Comparison of ENCODE assay signal across 8 mouse cellular contexts in the genomic region with DNA sequence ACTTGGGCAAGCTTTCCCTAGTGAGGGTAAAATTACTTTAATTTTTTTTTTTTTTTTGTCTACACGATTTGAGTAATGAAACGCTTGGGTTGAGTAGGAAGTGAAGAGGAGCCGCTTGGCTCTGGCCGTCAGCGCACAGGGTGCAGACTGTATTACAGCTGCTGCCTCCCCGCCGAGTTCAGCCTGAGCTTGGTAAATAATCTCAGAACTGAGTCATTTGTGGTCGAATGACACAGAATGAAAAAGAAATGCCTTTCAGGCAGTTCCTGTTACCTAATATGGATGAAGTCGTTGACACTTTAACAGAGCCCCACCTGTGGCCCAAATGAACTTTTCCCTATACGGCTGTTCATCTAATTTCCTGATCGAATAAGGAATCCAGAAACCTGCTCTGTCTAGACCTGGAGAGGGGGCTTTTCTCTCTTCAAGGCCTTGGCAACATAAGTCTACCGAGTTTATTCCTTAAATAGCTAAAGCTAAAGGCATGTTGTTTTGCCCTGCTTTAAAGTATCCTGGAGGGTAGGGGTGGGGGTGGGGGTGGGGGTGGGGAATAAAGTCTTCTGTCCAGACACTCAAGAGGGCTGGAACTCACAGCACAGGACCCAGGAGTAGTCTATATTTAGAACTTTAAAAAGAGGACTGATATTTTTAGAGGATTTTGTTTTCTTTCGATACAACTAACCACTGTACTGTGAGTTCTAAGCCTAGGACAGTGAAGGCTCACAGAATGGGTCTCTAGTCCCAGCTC. TPM values are rescaled to one million over a fixed set of nuclear protein-coding genes. Genes with fewer than 3 reads are reported as not detected.
A peak's percentile ranks its signal among the peaks of the same experiment; 100 is the strongest.
DNase-seq lines count a peak whose midpoint lies in the region; ATAC-seq and TF ChIP-seq lines count a peak whose summit lies in the region.

No protein-coding gene starts in this region.

- H3K27ac ChIP-seq in midbrain, postnatal 0 days (ENCODE audit: low read depth, low read length), result peak overlapping the region; percentile 6; the same call in 1 of the 2 replicates
- H3K27ac ChIP-seq in midbrain, embryonic 11.5 days (ENCODE audit: low read depth, low read length), result no peak overlapping the region
- H3K27ac ChIP-seq in heart, embryonic 14.5 days (replicated peaks in 1 of 2; ENCODE audit: control insufficient read depth in 1 of 2, insufficient read depth in 1 of 2, low read depth in 2 of 2, low read length in 2 of 2), result peak overlapping the region; percentile 58
- H3K27ac ChIP-seq in forebrain, embryonic 13.5 days, result no peak overlapping the region
- H3K27ac ChIP-seq in hindbrain, embryonic 10.5 days, result no peak overlapping the region

- no peaks in the 10 kb centered on the region for H3K27me3 ChIP-seq in midbrain, postnatal 0 days (ENCODE audit: insufficient read depth, low read length)
- H3K27me3 ChIP-seq in midbrain, embryonic 11.5 days (ENCODE audit: control insufficient read depth, insufficient read depth, low read length), result no peaks in the 10 kb centered on the region
- no peaks in the 10 kb centered on the region for H3K27me3 ChIP-seq in heart, embryonic 14.5 days (ENCODE audit: control insufficient read depth, insufficient read depth, low read length)
- no peaks in the 10 kb centered on the region for H3K27me3 ChIP-seq in forebrain, embryonic 13.5 days
- no peaks in the 10 kb centered on the region for H3K27me3 ChIP-seq in hindbrain, embryonic 10.5 days (ENCODE audit: insufficient read depth, poor library complexity, severe bottlenecking)

- no peak overlapping the region for H3K4me2 ChIP-seq in midbrain, postnatal 0 days (ENCODE audit: low read depth, low read length, poor library complexity, severe bottlenecking)
- H3K4me2 ChIP-seq in midbrain, embryonic 11.5 days, result no peak overlapping the region
- H3K4me2 ChIP-seq in heart, embryonic 14.5 days (ENCODE audit: low read length), result peak overlapping the region; percentile 39
- H3K4me2 ChIP-seq in forebrain, embryonic 13.5 days, result no peak overlapping the region

- H3K4me3 ChIP-seq in midbrain, postnatal 0 days (ENCODE audit: low read depth, low read length), result no peak overlapping the region
- no peak overlapping the region for H3K4me3 ChIP-seq in midbrain, embryonic 11.5 days (ENCODE audit: low read depth, low read length)
- no peak overlapping the region for H3K4me3 ChIP-seq in heart, embryonic 14.5 days (ENCODE audit: control insufficient read depth in 1 of 2, insufficient read depth in 1 of 2, low read depth in 1 of 2, low read length in 2 of 2)
- no peak overlapping the region for H3K4me3 ChIP-seq in forebrain, embryonic 13.5 days
- no peak overlapping the region for H3K4me3 ChIP-seq in hindbrain, embryonic 10.5 days

- WGBS in midbrain, postnatal 0 days, result 49% methylated on average over 13 of the region's 13 CpGs
- 55% methylated on average over 13 of the region's 13 CpGs for WGBS in midbrain, embryonic 11.5 days
- WGBS in heart, embryonic 14.5 days, result 21% methylated on average over 13 of the region's 13 CpGs
- whole genome bisulfite sequencing in forebrain, embryonic 13.5 days, result 57% methylated on average over 13 of the region's 13 CpGs
- WGBS in hindbrain, embryonic 10.5 days, result 57% methylated on average over 13 of the region's 13 CpGs

- no peak for TF ChIP-seq CTCF in midbrain, postnatal 0 days (IDR thresholded peaks at IDR 0.05)

- DNase-seq in midbrain, postnatal 0 days (ENCODE audit: low spot score), result no peak
- DNase-seq in midbrain, embryonic 11.5 days (ENCODE audit: low spot score, missing footprints), result no peak
- peak; percentile 61 for DNase-seq in adrenal gland, postnatal 25 days
- DNase-seq in layer of hippocampus, adult 9-10 months (ENCODE audit: low spot score), result peak; percentile 20
- no peak for DNase-seq in hindbrain, embryonic 10.5 days (ENCODE audit: low spot score)

- ATAC-seq in midbrain, postnatal 0 days (ENCODE audit: low FRiP score), result no peak
- ATAC-seq in midbrain, embryonic 11.5 days (ENCODE audit: low FRiP score), result no peak
- ATAC-seq in heart, embryonic 14.5 days (ENCODE audit: insufficient number of reproducible peaks, insufficient read depth, low FRiP score, low read depth), result 0 out of 2 replicates have a peak, but pooled peaks have one; percentile 29
- peak; percentile 88 for ATAC-seq in monocyte, adult 5-6 weeks (replicated peaks; ENCODE audit: insufficient number of reproducible peaks, low FRiP score, low TSS enrichment, poor library complexity, severe bottlenecking)
- no peak for ATAC-seq in forebrain, embryonic 13.5 days

- no peak overlapping the region for H3K9ac ChIP-seq in midbrain, postnatal 0 days (replicated peaks; ENCODE audit: low read length, poor library complexity, severe bottlenecking)
- H3K9ac ChIP-seq in midbrain, embryonic 11.5 days (ENCODE audit: low read length), result no peak overlapping the region
- no peak overlapping the region for H3K9ac ChIP-seq in heart, embryonic 14.5 days (ENCODE audit: low read length)
- H3K9ac ChIP-seq in forebrain, embryonic 13.5 days, result no peak overlapping the region

- no peaks in the 10 kb centered on the region for H3K9me3 ChIP-seq in midbrain, postnatal 0 days (ENCODE audit: low read length)
- H3K9me3 ChIP-seq in midbrain, embryonic 11.5 days (ENCODE audit: control insufficient read depth, low read length), result no peaks in the 10 kb centered on the region
- H3K9me3 ChIP-seq in heart, embryonic 14.5 days (ENCODE audit: control insufficient read depth, low read length), result no peaks in the 10 kb centered on the region
- no peaks in the 10 kb centered on the region for H3K9me3 ChIP-seq in forebrain, embryonic 13.5 days (replicated peaks)
- H3K9me3 ChIP-seq in hindbrain, embryonic 10.5 days, result no peaks in the 10 kb centered on the region

- 0 out of 2 replicates have a peak, but pooled peaks cover 8% of the 10 kb centered on the region for H3K4me1 ChIP-seq in midbrain, postnatal 0 days (ENCODE audit: insufficient read depth, low read length)
- peaks cover 11% of the 10 kb centered on the region for H3K4me1 ChIP-seq in midbrain, embryonic 11.5 days (ENCODE audit: control insufficient read depth, insufficient read depth, low read length)
- peaks cover 8 to 17% of the 10 kb centered on the region in 2 experiments for H3K4me1 ChIP-seq in heart, embryonic 14.5 days (ENCODE audit: control insufficient read depth in 2 of 2, insufficient read depth in 2 of 2, low read length in 2 of 2)
- H3K4me1 ChIP-seq in forebrain, embryonic 13.5 days, result peaks cover 12% of the 10 kb centered on the region; the same call in 1 of the 2 replicates
- H3K4me1 ChIP-seq in hindbrain, embryonic 10.5 days (replicated peaks), result peaks cover 31% of the 10 kb centered on the region

- no peaks in the 10 kb centered on the region for H3K36me3 ChIP-seq in midbrain, postnatal 0 days (ENCODE audit: insufficient read depth, low read length)
- no peaks in the 10 kb centered on the region for H3K36me3 ChIP-seq in midbrain, embryonic 11.5 days (ENCODE audit: control insufficient read depth, insufficient read depth, low read length)
- no peaks in the 10 kb centered on the region for H3K36me3 ChIP-seq in heart, embryonic 14.5 days (ENCODE audit: control insufficient read depth, insufficient read depth, low read length)
- no peaks in the 10 kb centered on the region for H3K36me3 ChIP-seq in forebrain, embryonic 13.5 days (ENCODE audit: poor library complexity, severe bottlenecking)
- no peaks in the 10 kb centered on the region for H3K36me3 ChIP-seq in hindbrain, embryonic 10.5 days

RNA-seq across cellular contexts. Expression of gene Errfi1, which starts 54.8 kb away (rescaled TPM):
- 33.0 and 33.9 TPM in 2 replicates for total RNA-seq in midbrain, postnatal 0 days (2014; rRNA removed)
- polyA plus RNA-seq in midbrain, postnatal 0 days (2015; fragmentation: Nextera tagmentation; extraction: Ambion mirVana), result 20.3 and 21.0 TPM in 2 replicates
- polyA plus RNA-seq in midbrain, embryonic 11.5 days (2014; fragmentation: Nextera tagmentation; extraction: Ambion mirVana), result 29.5 and 29.7 TPM in 2 replicates
- total RNA-seq in adrenal gland, postnatal 25 days (2021), result 23.4 and 32.5 TPM in 2 replicates
- polyA plus RNA-seq in heart, embryonic 14.5 days (2014; fragmentation: Nextera tagmentation; extraction: Ambion mirVana), result 9.4 and 10.7 TPM in 2 replicates
- 18.2 to 25.1 TPM (median 23.4 TPM) in 3 replicates for total RNA-seq in monocyte, adult 5-6 weeks (2017)
- polyA plus RNA-seq in forebrain, embryonic 13.5 days (2015; fragmentation: Nextera tagmentation; extraction: Ambion mirVana), result 13.7 TPM in 2 replicates
- polyA plus RNA-seq in hindbrain, embryonic 10.5 days (2016; fragmentation: Nextera tagmentation; extraction: Ambion mirVana), result 29.7 and 32.1 TPM in 2 replicates

Comparison
In these comparisons a context has a peak if more than half of its experiments do, and no peak if none do; other contexts are left out.
1. H3K27ac ChIP-seq: peak in midbrain, postnatal 0 days (single experiment) and heart, embryonic 14.5 days (2 of 2); none in midbrain, embryonic 11.5 days (single experiment), forebrain, embryonic 13.5 days (single experiment) and hindbrain, embryonic 10.5 days (single experiment).
2. ATAC-seq: peak in heart, embryonic 14.5 days (single experiment) and monocyte, adult 5-6 weeks (single experiment); none in midbrain, postnatal 0 days (single experiment), midbrain, embryonic 11.5 days (single experiment) and forebrain, embryonic 13.5 days (single experiment).
3. DNase-seq: peak in adrenal gland, postnatal 25 days (single experiment) and layer of hippocampus, adult 9-10 months (single experiment); none in midbrain, postnatal 0 days (single experiment), midbrain, embryonic 11.5 days (single experiment) and hindbrain, embryonic 10.5 days (single experiment).